Mouse (Mus musculus) midbrain, embryonic 10.5 days (tissue): Measurements from ENCODE around the gene Gne. TPM values are rescaled to one million over a fixed set of nuclear protein-coding genes. Genes with fewer than 3 reads are reported as not detected.

Experiments
- DNase-seq: peaks from one replicate; pipeline ENCODE4 v3.0.0-alpha.2; 2017; ENCODE audit warnings: low spot score
- H3K27ac ChIP-seq: fragments of 300-500 bp; sonication (generic); replicated peaks from 2 replicates; pipeline ENCODE4 v1.5.1; 2016; ENCODE audit warnings: mild to moderate bottlenecking
- H3K27me3 ChIP-seq: fragments of 300-500 bp; sonication (generic); 2 replicates; pipeline ENCODE4 v1.6.1; 2016; ENCODE audit warnings: low read depth, mild to moderate bottlenecking; ENCODE audit not compliant: poor library complexity, severe bottlenecking
- H3K36me3 ChIP-seq: fragments of 300-500 bp; sonication (generic); 2 replicates; pipeline ENCODE4 v1.6.1; 2016; ENCODE audit warnings: mild to moderate bottlenecking, moderate library complexity
- H3K4me1 ChIP-seq: fragments of 300-500 bp; sonication (generic); 2 replicates; pipeline ENCODE4 v1.6.1; 2016
- H3K4me3 ChIP-seq: fragments of 300-500 bp; sonication (generic); 2 replicates; pipeline ENCODE4 v1.5.1; 2016; ENCODE audit warnings: mild to moderate bottlenecking, moderate library complexity
- H3K9me3 ChIP-seq: fragments of 300-500 bp; sonication (generic); replicated peaks from 2 replicates; pipeline ENCODE4 v1.6.1; 2016; ENCODE audit warnings: mild to moderate bottlenecking
- WGBS: fragments of 180-500 bp; shearing (Covaris S2); methylation state at CpG from one replicate; pipeline ENCODE4 v1.1.7; 2016; 5-methylcytosine and 5-hydroxymethylcytosine counted together
- polyA plus RNA-seq: library from polyadenylated mRNA; unstranded; fragments of >200 nt; fragmentation: Nextera tagmentation; extraction: Ambion mirVana; gene quantifications from 2 replicates; pipeline ENCODE4 v1.2.1, GENCODE M21; 2016

Gne gene
- polyA plus RNA-seq, 1 experiment from 2014 or later: 17.6 TPM

GRCm38 (mm10) chr4:44036455-44036854 is 47.5 kb downstream of the Gne start:
- Histone ChIP-seq H3K9me3 (no peaks in the 10 kb centered on the region), H3K36me3 (peaks cover 60% of the 10 kb centered on the region), H3K27me3 (peaks cover 100% of the 10 kb centered on the region), H3K4me1 (no peaks in the 10 kb centered on the region), H3K4me3 (no peak overlapping the region), H3K27ac (no peak overlapping the region)
- no peak for DNase-seq
- WGBS: 83% methylated on average over 5 of the region's 5 CpGs

GRCm38 (mm10) chr4:44031521-44031920 is 52.5 kb downstream of the Gne start:
- Histone ChIP-seq H3K36me3 (peaks cover 69% of the 10 kb centered on the region), H3K9me3 (peaks cover 10% of the 10 kb centered on the region; the same call in 1 of the 2 replicates), H3K27me3 (peaks cover 100% of the 10 kb centered on the region), H3K4me3 (no peak overlapping the region), H3K27ac (no peak overlapping the region), H3K4me1 (peaks cover 21% of the 10 kb centered on the region)
- WGBS: 94% methylated on average over 5 of the region's 5 CpGs
- no peak for DNase-seq

GRCm38 (mm10) chr4:44029661-44030066 is 54.3 kb downstream of the Gne start:
- peaks cover 21% of the 10 kb centered on the region for H3K4me1 ChIP-seq
- H3K27ac ChIP-seq: no peak overlapping the region
- H3K27me3 ChIP-seq: peaks cover 100% of the 10 kb centered on the region
- peaks cover 10% of the 10 kb centered on the region; the same call in 1 of the 2 replicates for H3K9me3 ChIP-seq
- H3K4me3 ChIP-seq: no peak overlapping the region
- no peak for DNase-seq
- 93% methylated on average over 15 of the region's 15 CpGs for whole genome bisulfite sequencing
- peaks cover 81% of the 10 kb centered on the region for H3K36me3 ChIP-seq

GRCm38 (mm10) chr4:44028303-44029135 is 55.5 kb downstream of the Gne start:
- Histone ChIP-seq H3K36me3 (peaks cover 88% of the 10 kb centered on the region), H3K4me3 (no peak overlapping the region), H3K9me3 (peaks cover 10% of the 10 kb centered on the region; the same call in 1 of the 2 replicates), H3K4me1 (peaks cover 21% of the 10 kb centered on the region), H3K27me3 (peaks cover 100% of the 10 kb centered on the region), H3K27ac (no peak overlapping the region)
- 19% methylated on average over 16 of the region's 16 CpGs for WGBS
- peak; percentile 77 for DNase-seq

- WGBS: 92% methylated on average over 6 of the region's 6 CpGs
- peaks cover 88% of the 10 kb centered on the region for H3K36me3 ChIP-seq
- DNase-seq: no peak
- no peak overlapping the region for H3K4me3 ChIP-seq
- H3K9me3 ChIP-seq: peaks cover 10% of the 10 kb centered on the region; the same call in 1 of the 2 replicates
- peaks cover 100% of the 10 kb centered on the region for H3K27me3 ChIP-seq
- H3K4me1 ChIP-seq: peaks cover 21% of the 10 kb centered on the region
- no peak overlapping the region for H3K27ac ChIP-seq
Measured at GRCm38 (mm10) chr4:44025570-44025969, 58.4 kb downstream of the Gne start.

- H3K36me3 ChIP-seq: peaks cover 88% of the 10 kb centered on the region
- no peak overlapping the region for H3K27ac ChIP-seq
- no peak overlapping the region for H3K4me3 ChIP-seq
- peaks cover 10% of the 10 kb centered on the region; the same call in 1 of the 2 replicates for H3K9me3 ChIP-seq
- 96% methylated on average over 6 of the region's 6 CpGs for WGBS
- DNase-seq: no peak
- H3K4me1 ChIP-seq: peaks cover 17% of the 10 kb centered on the region
- peaks cover 100% of the 10 kb centered on the region for H3K27me3 ChIP-seq
Measured at GRCm38 (mm10) chr4:44024241-44024640, 59.7 kb downstream of the Gne start.

GRCm38 (mm10) chr4:44023681-44024080 is 60.3 kb downstream of the Gne start:
- no peak for DNase-seq
- 95% methylated on average over 9 of the region's 9 CpGs for WGBS
- Histone ChIP-seq H3K9me3 (peaks cover 10% of the 10 kb centered on the region; the same call in 1 of the 2 replicates), H3K4me3 (no peak overlapping the region), H3K27ac (no peak overlapping the region), H3K4me1 (peaks cover 12% of the 10 kb centered on the region), H3K27me3 (peaks cover 100% of the 10 kb centered on the region), H3K36me3 (peaks cover 92% of the 10 kb centered on the region)

GRCm38 (mm10) chr4:44022766-44023165 is 61.2 kb downstream of the Gne start:
- peaks cover 97% of the 10 kb centered on the region for H3K36me3 ChIP-seq
- H3K9me3 ChIP-seq: peaks cover 10% of the 10 kb centered on the region; the same call in 1 of the 2 replicates
- H3K27ac ChIP-seq: no peak overlapping the region
- H3K4me1 ChIP-seq: peaks cover 3% of the 10 kb centered on the region
- 93% methylated on average over 11 of the region's 11 CpGs for WGBS
- no peak overlapping the region for H3K4me3 ChIP-seq
- no peak for DNase-seq
- peaks cover 100% of the 10 kb centered on the region for H3K27me3 ChIP-seq

- Histone ChIP-seq H3K27ac (no peak overlapping the region), H3K4me3 (no peak overlapping the region), H3K36me3 (peaks cover 93% of the 10 kb centered on the region), H3K9me3 (peaks cover 8% of the 10 kb centered on the region; the same call in 1 of the 2 replicates), H3K27me3 (peaks cover 100% of the 10 kb centered on the region), H3K4me1 (no peaks in the 10 kb centered on the region)
- no peak for DNase-seq
- 88% methylated on average over 4 of the region's 4 CpGs for WGBS
Measured at GRCm38 (mm10) chr4:44022323-44022722, 61.7 kb downstream of the Gne start.

- Histone ChIP-seq H3K36me3 (peaks cover 52% of the 10 kb centered on the region), H3K4me1 (peaks cover 27% of the 10 kb centered on the region), H3K27me3 (peaks cover 70% of the 10 kb centered on the region), H3K27ac (no peak overlapping the region), H3K4me3 (no peak overlapping the region), H3K9me3 (no peaks in the 10 kb centered on the region)
- 96% methylated on average over 12 of the region's 12 CpGs for WGBS
- no peak for DNase-seq
Measured at GRCm38 (mm10) chr4:44016791-44017190, 67.2 kb downstream of the Gne start.

- 96% methylated on average over 4 of the region's 4 CpGs for WGBS
- DNase-seq: no peak
- Histone ChIP-seq H3K9me3 (no peaks in the 10 kb centered on the region), H3K27me3 (peaks cover 63% of the 10 kb centered on the region), H3K4me3 (no peak overlapping the region), H3K4me1 (peaks cover 28% of the 10 kb centered on the region), H3K36me3 (peaks cover 45% of the 10 kb centered on the region), H3K27ac (no peak overlapping the region)
Measured at GRCm38 (mm10) chr4:44016071-44016470, 67.9 kb downstream of the Gne start.

GRCm38 (mm10) chr4:44013391-44014070 is 70.4 kb downstream of the Gne start:
- H3K27ac ChIP-seq: peak overlapping the region; percentile 86; the same call in 1 of the 2 replicates

More at GRCm38 (mm10) chr4:44013391-44014070, 70.4 kb downstream of the Gne start:
- Histone ChIP-seq H3K36me3 (peaks cover 19% of the 10 kb centered on the region), H3K9me3 (no peaks in the 10 kb centered on the region), H3K4me1 (peaks cover 28% of the 10 kb centered on the region), H3K4me3 (peak overlapping the region; percentile 100), H3K27me3 (peaks cover 38% of the 10 kb centered on the region)
- 34% methylated on average over 11 of the region's 11 CpGs for WGBS
- DNase-seq: no peak
